Mouse (Mus musculus) myocyte (in vitro differentiated cells): ENCODE measurements around the gene Rab26. TPM values are rescaled to one million over a fixed set of nuclear protein-coding genes. Genes with fewer than 3 reads are reported as not detected.

Experiments
- H3K27me3 ChIP-seq: one replicate; pipeline ENCODE4 v1.6.1; 2011; ENCODE audit not compliant: control insufficient read depth, insufficient read depth, insufficient read length
- H3K36me3 ChIP-seq: one replicate; pipeline ENCODE4 v1.6.1; 2011; ENCODE audit not compliant: control insufficient read depth, insufficient read depth
- H3K4me2 ChIP-seq: one replicate; pipeline ENCODE4 v1.6.1; 2011; ENCODE audit warnings: low read depth, control low read depth
- H3K4me3 ChIP-seq: one replicate; pipeline ENCODE4 v1.5.1; 2011; ENCODE audit warnings: mild to moderate bottlenecking, control low read depth, moderate library complexity
- H3K79me2 ChIP-seq: one replicate; pipeline ENCODE4 v1.6.1; 2011; ENCODE audit not compliant: control insufficient read depth, insufficient read depth
- H3ac ChIP-seq: one replicate; pipeline ENCODE4 v1.6.1; 2011; ENCODE audit not compliant: control insufficient read depth, insufficient read length
- CEBPB ChIP-seq: IDR thresholded peaks from 2 replicates; pipeline ENCODE4 v1.6.1; 2011; ENCODE audit warnings: mild to moderate bottlenecking, moderate library complexity; ENCODE audit not compliant: poor library complexity, insufficient read depth, severe bottlenecking
- E2F4 ChIP-seq: IDR thresholded peaks from one replicate; pipeline ENCODE4 v1.6.1; 2011; ENCODE audit warnings: mild to moderate bottlenecking, control low read depth, moderate library complexity; ENCODE audit not compliant: insufficient read depth
- MAX ChIP-seq: IDR thresholded peaks from one replicate; pipeline ENCODE4 v1.6.1; 2011; ENCODE audit warnings: low read depth, mild to moderate bottlenecking, control low read depth
- MYOD1 ChIP-seq, 3 experiments: IDR thresholded peaks; one replicate each; pipeline ENCODE4 v1.6.1; 2011; ENCODE audit warnings: control low read depth in 2 of 3, low read depth in 2 of 3, mild to moderate bottlenecking in 2 of 3, moderate library complexity in 1 of 3; ENCODE audit not compliant: insufficient read length in 2 of 3, control insufficient read depth in 1 of 3
- MYOG ChIP-seq, 3 experiments: IDR thresholded peaks; one replicate each; pipeline ENCODE4 v1.6.1; 2011; ENCODE audit warnings: control low read depth in 2 of 3, low read depth in 2 of 3, mild to moderate bottlenecking in 2 of 3; ENCODE audit not compliant: insufficient read length in 2 of 3, control insufficient read depth in 1 of 3, insufficient read depth in 1 of 3
- POLR2A ChIP-seq: IDR thresholded peaks from one replicate; pipeline ENCODE4 v1.6.1; 2011; ENCODE audit warnings: low read depth, mild to moderate bottlenecking, control low read depth, moderate library complexity; ENCODE audit not compliant: insufficient read length
- POLR2AphosphoS2 ChIP-seq: IDR thresholded peaks from one replicate; pipeline ENCODE4 v1.6.1; 2011; ENCODE audit warnings: low read depth, control low read depth; ENCODE audit not compliant: insufficient read length
- REST ChIP-seq: IDR thresholded peaks from one replicate; pipeline ENCODE4 v1.6.1; 2011; ENCODE audit warnings: mild to moderate bottlenecking, control low read depth, moderate library complexity; ENCODE audit not compliant: insufficient read depth, insufficient read length
- SRF ChIP-seq: IDR thresholded peaks from one replicate; pipeline ENCODE4 v1.6.1; 2011; ENCODE audit warnings: low read depth; ENCODE audit not compliant: control insufficient read depth, insufficient read length
- TCF12 ChIP-seq: IDR thresholded peaks from one replicate; pipeline ENCODE4 v1.6.1; 2011; ENCODE audit warnings: mild to moderate bottlenecking, control low read depth; ENCODE audit not compliant: poor library complexity, insufficient read depth, severe bottlenecking
- TCF3 ChIP-seq: IDR thresholded peaks from one replicate; pipeline ENCODE4 v1.6.1; 2011; ENCODE audit warnings: low read depth, control low read depth; ENCODE audit not compliant: insufficient read length
- USF1 ChIP-seq: IDR thresholded peaks from one replicate; pipeline ENCODE4 v1.6.1; 2011; ENCODE audit warnings: low read depth, mild to moderate bottlenecking, control low read depth, moderate library complexity
- polyA plus RNA-seq: library from polyadenylated mRNA; unstranded; fragments of >200 nt; fragmentation: generic; extraction: Trizol; gene quantifications from one replicate; pipeline ENCODE4 v1.2.1, GENCODE M21; 2012; ENCODE audit warnings: missing spikeins

Gene Rab26
- polyA plus RNA-seq, 1 experiment = 0.35 TPM

DNA sequence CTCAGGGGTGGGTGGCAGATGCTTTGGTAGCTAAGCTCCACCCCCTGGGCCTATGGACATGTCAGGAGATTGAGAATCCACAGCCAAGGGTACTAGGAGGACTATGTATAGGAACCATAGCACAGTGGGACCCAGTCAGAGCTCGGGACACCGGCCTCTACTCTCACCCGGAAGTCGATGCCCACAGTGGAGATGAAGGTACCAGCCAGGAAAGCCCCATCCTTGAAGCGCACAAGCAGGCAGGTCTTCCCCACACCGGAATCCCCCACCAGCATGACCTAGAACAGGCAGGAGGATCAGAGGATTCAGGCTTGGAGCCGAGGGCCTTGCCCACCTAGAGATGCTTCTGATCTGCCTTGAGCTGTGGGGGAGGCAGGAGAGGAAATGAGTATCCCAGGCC, 2.0 kb downstream of the Rab26 start:
- no peak overlapping the region for H3ac ChIP-seq
- H3K27me3 ChIP-seq = no peaks in the 10 kb centered on the region
- H3K4me3 ChIP-seq = no peak overlapping the region
- H3K36me3 ChIP-seq = no peaks in the 10 kb centered on the region
- no peak for TF ChIP-seq CEBPB
- no peak for TF ChIP-seq MAX
- TF ChIP-seq MYOG (IDR thresholded peaks at IDR 0.05; ENCODE audit: control insufficient read depth in 1 of 3, insufficient read depth in 1 of 3, insufficient read length in 2 of 3, low read depth in 2 of 3) = no peak
- no peak for TF ChIP-seq TCF3
- no peak overlapping the region for H3K4me2 ChIP-seq
- peaks cover 14% of the 10 kb centered on the region for H3K79me2 ChIP-seq

DNA sequence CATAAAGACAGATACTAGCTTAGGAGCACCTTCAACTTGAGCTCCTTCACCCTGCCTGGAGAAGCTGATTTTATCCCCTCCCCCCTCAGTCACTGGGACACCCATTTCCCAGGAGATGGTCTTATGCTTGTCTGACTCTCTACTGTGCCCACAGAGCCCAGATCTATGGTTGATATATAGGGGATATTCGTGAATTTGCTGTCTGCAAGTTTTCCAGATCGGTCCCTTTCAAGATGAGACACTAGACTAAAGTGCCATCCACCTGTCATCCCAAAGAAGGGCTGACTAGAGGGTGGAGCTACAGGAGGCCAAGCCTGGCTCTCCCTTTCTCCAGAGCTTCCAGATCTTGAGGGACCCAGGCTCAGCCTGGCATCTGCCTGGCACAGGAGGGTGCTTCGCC, 2.9 kb downstream of the Rab26 start:
- no peaks in the 10 kb centered on the region for H3K36me3 ChIP-seq
- H3K4me2 ChIP-seq = no peak overlapping the region
- no peak for TF ChIP-seq SRF
- peak; percentile 28 for TF ChIP-seq POLR2AphosphoS2
- no peaks in the 10 kb centered on the region for H3K27me3 ChIP-seq
- H3K4me3 ChIP-seq = no peak overlapping the region
- peaks cover 24% of the 10 kb centered on the region for H3K79me2 ChIP-seq
- H3ac ChIP-seq = no peak overlapping the region

- Histone ChIP-seq H3K36me3 (no peaks in the 10 kb centered on the region), H3K4me2 (peak overlapping the region; percentile 95), H3K27me3 (no peaks in the 10 kb centered on the region), H3ac (no peak overlapping the region), H3K4me3 (peak overlapping the region; percentile 77), H3K79me2 (peaks cover 30% of the 10 kb centered on the region)
- TF ChIP-seq POLR2A (peak; percentile 28), POLR2AphosphoS2 (peak; percentile 77), CEBPB (no peak)
Measured at GRCm38 (mm10) chr17:24530361-24531050, 3.5 kb downstream of the Rab26 start.

DNA sequence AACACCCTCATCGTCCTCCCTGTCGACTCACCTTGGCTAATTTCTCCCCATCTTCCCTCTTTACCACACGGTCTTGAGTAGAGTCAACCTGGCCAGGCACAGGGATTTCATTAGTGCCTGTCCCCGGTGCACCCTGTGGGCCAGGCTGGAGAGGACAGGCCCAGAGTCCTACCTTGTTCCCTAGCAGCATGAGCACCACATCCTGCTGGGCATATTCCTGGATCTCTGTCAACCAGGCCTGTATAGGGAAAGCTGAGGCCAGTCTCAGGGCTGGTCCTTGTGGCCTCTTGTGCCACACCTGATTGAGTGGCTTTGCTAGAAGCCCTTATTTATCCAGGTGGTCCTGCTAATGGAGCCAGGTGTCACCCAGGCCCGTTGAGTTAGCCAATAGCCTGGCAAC, 4.1 kb downstream of the Rab26 start:
- TF ChIP-seq E2F4 = no peak
- no peak for TF ChIP-seq SRF
- no peak for TF ChIP-seq REST
- TF ChIP-seq CEBPB = no peak
- no peak for TF ChIP-seq POLR2A
- no peak for TF ChIP-seq MYOG (IDR thresholded peaks at IDR 0.05; ENCODE audit: control insufficient read depth in 1 of 3, insufficient read depth in 1 of 3, insufficient read length in 2 of 3, low read depth in 2 of 3)
- TF ChIP-seq TCF3 = no peak
- TF ChIP-seq TCF12 = no peak
- TF ChIP-seq MYOD1 (IDR thresholded peaks at IDR 0.05; ENCODE audit: control insufficient read depth in 1 of 3, insufficient read length in 2 of 3, low read depth in 2 of 3) = no peak
- no peak for TF ChIP-seq POLR2AphosphoS2
- no peak for TF ChIP-seq USF1
- TF ChIP-seq MAX = no peak
- H3K36me3 ChIP-seq = no peaks in the 10 kb centered on the region
- peaks cover 36% of the 10 kb centered on the region for H3K79me2 ChIP-seq
- H3K4me3 ChIP-seq = peak overlapping the region; percentile 77
- H3ac ChIP-seq = no peak overlapping the region
- peak overlapping the region; percentile 95 for H3K4me2 ChIP-seq
- no peaks in the 10 kb centered on the region for H3K27me3 ChIP-seq

GRCm38 (mm10) chr17:24529007-24529451, 5.0 kb downstream of the Rab26 start:
- no peak for TF ChIP-seq TCF3
- TF ChIP-seq POLR2A = peak; percentile 23
- TF ChIP-seq POLR2AphosphoS2 = peak; percentile 69
- no peaks in the 10 kb centered on the region for H3K36me3 ChIP-seq
- H3K4me2 ChIP-seq = peak overlapping the region; percentile 95
- H3K4me3 ChIP-seq = peak overlapping the region; percentile 77
- H3ac ChIP-seq = peak overlapping the region; percentile 11
- no peaks in the 10 kb centered on the region for H3K27me3 ChIP-seq
- peaks cover 44% of the 10 kb centered on the region for H3K79me2 ChIP-seq

- TF ChIP-seq TCF12 (no peak), E2F4 (no peak), MAX (no peak)
Measured at GRCm38 (mm10) chr17:24528560-24528918, 5.5 kb downstream of the Rab26 start.

More at GRCm38 (mm10) chr17:24528560-24528918, 5.5 kb downstream of the Rab26 start:
- Histone ChIP-seq H3K27me3 (no peaks in the 10 kb centered on the region), H3K36me3 (no peaks in the 10 kb centered on the region), H3ac (peak overlapping the region; percentile 11), H3K79me2 (peaks cover 47% of the 10 kb centered on the region), H3K4me2 (peak overlapping the region; percentile 95), H3K4me3 (peak overlapping the region; percentile 77)
